Mouse (Mus musculus): ENCODE measurements around the gene Wtip. TPM values are rescaled to one million over a fixed set of nuclear protein-coding genes. Genes with fewer than 3 reads are reported as not detected.
"Not testable (repeated sequence)": the region's sequence is repeated elsewhere in the genome, so short reads cannot be mapped to it uniquely, and the experiment has no call there.

Gene Wtip
- polyA plus RNA-seq, 1 experiment from 2014 or later, result 6.2 TPM

DNA sequence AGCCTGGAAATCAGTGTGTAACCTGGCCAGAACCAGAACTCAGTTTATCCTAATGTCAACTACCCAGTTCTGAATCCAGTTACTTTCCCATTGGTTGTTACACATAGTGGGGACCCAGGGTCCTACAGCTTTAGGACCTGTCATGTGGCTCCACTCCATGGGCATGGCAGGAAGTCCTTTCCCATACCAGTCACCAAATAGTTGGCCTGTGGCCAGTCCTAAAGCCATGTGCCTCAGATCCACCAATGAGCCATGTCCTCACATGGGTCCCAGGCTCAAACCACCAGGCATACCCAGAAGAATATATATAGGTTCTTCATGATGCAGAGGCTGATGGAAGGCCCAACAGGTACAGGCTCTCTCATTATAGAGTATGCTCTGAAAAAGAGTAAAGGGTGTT lies 31.8 kb downstream of the Wtip start:
- no peak overlapping the region for H3K27ac ChIP-seq

DNA sequence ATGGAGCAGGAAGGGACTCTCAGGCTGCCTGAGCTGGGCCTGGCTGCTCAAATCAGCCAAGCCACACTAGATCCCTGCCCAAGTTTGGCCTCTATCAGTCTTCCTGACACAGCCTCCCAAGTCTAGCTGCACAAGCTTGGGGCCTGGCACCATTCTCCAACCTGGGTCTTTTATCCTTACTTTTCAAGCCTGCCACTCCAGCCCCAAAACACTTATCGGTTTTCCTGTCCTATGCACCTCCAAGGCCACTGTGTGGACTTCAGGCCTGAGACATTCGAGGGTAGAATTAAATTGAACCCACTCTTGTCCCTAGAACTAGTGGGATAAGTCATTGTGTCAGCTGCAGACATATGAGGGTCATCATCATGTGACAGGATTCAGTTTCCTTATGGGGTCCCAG lies 33.1 kb downstream of the Wtip start:
- Histone ChIP-seq H3K4me1 (no peaks in the 10 kb centered on the region), H3K9me3 (replicated peaks) (peaks cover 8% of the 10 kb centered on the region), H3K9ac (no peak overlapping the region), H3K36me3 (no peaks in the 10 kb centered on the region), H3K27me3 (no peaks in the 10 kb centered on the region), H3K4me2 (replicated peaks) (no peak overlapping the region), H3K4me3 (no peak overlapping the region), H3K27ac (no peak overlapping the region)
- no peak for ATAC-seq (ENCODE audit: low FRiP score)
- 77% methylated on average over 2 of the region's 2 CpGs for WGBS

More for the DNA sequence above, 31.8 kb downstream of the Wtip start:
- no peak for ATAC-seq (ENCODE audit: low FRiP score)
- Histone ChIP-seq H3K36me3 (no peaks in the 10 kb centered on the region), H3K9ac (no peak overlapping the region), H3K4me3 (no peak overlapping the region), H3K4me2 (replicated peaks) (no peak overlapping the region), H3K9me3 (replicated peaks) (peaks cover 4% of the 10 kb centered on the region; the same call in 1 of the 2 replicates), H3K4me1 (no peaks in the 10 kb centered on the region), H3K27me3 (no peaks in the 10 kb centered on the region)

- H3K9ac ChIP-seq, result no peak within 1 kb of the TSS
- WGBS, result 84% methylated on average over 3 of the region's 3 CpGs
- no peaks in the 10 kb centered on the region for H3K4me1 ChIP-seq
- H3K27ac ChIP-seq, result no peak within 1 kb of the TSS
- no peak within 1 kb of the TSS for H3K4me3 ChIP-seq
- ATAC-seq (ENCODE audit: low FRiP score), result no peak
- H3K9me3 ChIP-seq (replicated peaks), result peaks cover 16% of the 10 kb centered on the region
- no peaks in the 10 kb centered on the region for H3K27me3 ChIP-seq
- H3K4me2 ChIP-seq (replicated peaks), result no peak within 1 kb of the TSS
- H3K36me3 ChIP-seq, result no peaks in the 10 kb centered on the region
Measured at GRCm38 (mm10) chr7:34094911-34095481, 38.1 kb downstream of the Wtip start, which contains the start of gene Scgb1b30. Gene Scgb1b30 (plus strand): TSS chr7:34095431.

DNA sequence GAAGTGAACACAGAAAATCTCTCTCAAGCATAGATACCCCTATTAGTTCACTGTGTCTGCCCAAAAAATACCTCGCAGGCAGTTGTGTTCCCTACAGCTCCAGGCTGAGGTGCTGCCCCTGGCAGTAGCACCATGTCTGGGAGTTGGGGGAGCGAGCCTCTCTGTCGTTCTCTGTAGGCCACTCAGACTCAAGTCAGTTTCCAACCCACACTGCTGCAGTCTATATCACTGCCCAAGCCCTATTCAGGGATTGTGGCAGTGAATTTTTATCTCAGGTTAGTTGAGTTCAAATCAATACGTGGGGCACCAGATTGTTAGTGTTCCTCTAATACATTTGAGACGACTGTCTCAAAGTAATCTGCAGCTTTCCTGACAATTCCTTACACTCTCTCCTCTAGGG lies 64.9 kb downstream of the Wtip start:
- not testable (repeated sequence) for H3K4me1 ChIP-seq; H3K9ac ChIP-seq; H3K27me3 ChIP-seq; H3K4me3 ChIP-seq; H3K36me3 ChIP-seq; ATAC-seq (ENCODE audit: low FRiP score); H3K9me3 ChIP-seq (replicated peaks); H3K4me2 ChIP-seq (replicated peaks); H3K27ac ChIP-seq
- WGBS, result 71% methylated on average over 5 of the region's 5 CpGs

Other genes with a start within 250 kb of the Wtip start
- not detected in 2 replicates for gene Scgb2b26, start 188.2 kb downstream of the Wtip start, polyA plus RNA-seq (2016; fragmentation: Nextera tagmentation; extraction: Ambion mirVana)
- gene Scgb2b27, start 119.3 kb downstream of the Wtip start, polyA plus RNA-seq (2016; fragmentation: Nextera tagmentation; extraction: Ambion mirVana), result not detected in 2 replicates
- not detected in 2 replicates for gene Scgb1b27, start 111.8 kb downstream of the Wtip start, polyA plus RNA-seq (2016; fragmentation: Nextera tagmentation; extraction: Ambion mirVana)
- gene Scgb1b30, start 37.8 kb downstream of the Wtip start, polyA plus RNA-seq (2016; fragmentation: Nextera tagmentation; extraction: Ambion mirVana), result not detected in 2 replicates
- 220 and 226 TPM in 2 replicates for gene Uba2, start 36.3 kb upstream of the Wtip start, polyA plus RNA-seq (2016; fragmentation: Nextera tagmentation; extraction: Ambion mirVana)
- 63.4 and 68.1 TPM in 2 replicates for gene Pdcd2l, start 63.4 kb upstream of the Wtip start, polyA plus RNA-seq (2016; fragmentation: Nextera tagmentation; extraction: Ambion mirVana)
- gene Gpi1, start 97.1 kb upstream of the Wtip start, polyA plus RNA-seq (2016; fragmentation: Nextera tagmentation; extraction: Ambion mirVana), result 239 and 241 TPM in 2 replicates
- not detected in 2 replicates for gene Gm6096, start 117.8 kb upstream of the Wtip start, polyA plus RNA-seq (2016; fragmentation: Nextera tagmentation; extraction: Ambion mirVana)
- gene 4931406P16Rik, start 180.3 kb upstream of the Wtip start, polyA plus RNA-seq (2016; fragmentation: Nextera tagmentation; extraction: Ambion mirVana), result 34.3 and 35.8 TPM in 2 replicates

All from hindbrain, embryonic 12.5 days (tissue).